Mouse (Mus musculus) C2C12 (cell line): ENCODE results near the gene Asb1. TPM values are rescaled to one million over a fixed set of nuclear protein-coding genes. Genes with fewer than 3 reads are reported as not detected.

Experiments
- H3K27me3 ChIP-seq: one replicate; pipeline ENCODE4 v1.6.1; 2011; ENCODE audit not compliant: control insufficient read depth, insufficient read depth, insufficient read length
- H3K36me3 ChIP-seq: one replicate; pipeline ENCODE4 v1.6.1; 2011; ENCODE audit not compliant: control insufficient read depth, insufficient read depth
- H3K4me3 ChIP-seq: one replicate; pipeline ENCODE4 v1.5.1; 2011; ENCODE audit warnings: mild to moderate bottlenecking, control low read depth; ENCODE audit not compliant: poor library complexity, insufficient read depth, severe bottlenecking
- H3K79me2 ChIP-seq: one replicate; pipeline ENCODE4 v1.6.1; 2011; ENCODE audit not compliant: control insufficient read depth, insufficient read depth
- H3K79me3 ChIP-seq: one replicate; pipeline ENCODE4 v1.6.1; 2011; ENCODE audit warnings: low read depth, control low read depth
- H3ac ChIP-seq: one replicate; pipeline ENCODE3; 2011; ENCODE audit warnings: low read depth; ENCODE audit not compliant: control insufficient read depth, insufficient read length
- CEBPB ChIP-seq: IDR thresholded peaks from one replicate; pipeline ENCODE4 v1.6.1; 2011; ENCODE audit warnings: low read depth, mild to moderate bottlenecking, control low read depth, moderate library complexity
- CTCF ChIP-seq: IDR thresholded peaks from one replicate; pipeline ENCODE4 v1.5.1; 2011; ENCODE audit not compliant: control insufficient read depth, insufficient read depth, insufficient read length
- FOSL1 ChIP-seq: IDR thresholded peaks from one replicate; pipeline ENCODE4 v1.8.0; 2011; ENCODE audit warnings: mild to moderate bottlenecking, low read length; ENCODE audit not compliant: poor library complexity, insufficient read depth, severe bottlenecking
- MAX ChIP-seq: IDR thresholded peaks from one replicate; pipeline ENCODE4 v1.6.1; 2011; ENCODE audit warnings: mild to moderate bottlenecking, control low read depth
- MYOD1 ChIP-seq: IDR thresholded peaks from one replicate; pipeline ENCODE4 v1.6.1; 2011; ENCODE audit warnings: low read depth; ENCODE audit not compliant: control insufficient read depth, insufficient read length
- MYOG ChIP-seq: IDR thresholded peaks from one replicate; pipeline ENCODE4 v1.6.1; 2011; ENCODE audit not compliant: control insufficient read depth, insufficient read length; ENCODE audit errors: extremely low read depth
- USF1 ChIP-seq: IDR thresholded peaks from one replicate; pipeline ENCODE4 v1.6.1; 2011; ENCODE audit warnings: low read depth, mild to moderate bottlenecking, control low read depth, moderate library complexity
- polyA plus RNA-seq: library from polyadenylated mRNA; unstranded; fragments of >200 nt; fragmentation: generic; extraction: Trizol; gene quantifications from one replicate; pipeline ENCODE4 v1.2.1, GENCODE M21; 2012; ENCODE audit warnings: missing spikeins

Gene Asb1
- polyA plus RNA-seq, 1 experiment = 12.2 TPM

- Histone ChIP-seq H3ac (no peak overlapping the region), H3K4me3 (no peak overlapping the region), H3K27me3 (no peaks in the 10 kb centered on the region), H3K79me3 (no peaks in the 10 kb centered on the region), H3K79me2 (no peaks in the 10 kb centered on the region), H3K36me3 (no peaks in the 10 kb centered on the region)
- TF ChIP-seq MAX (no peak), FOSL1 (no peak), MYOD1 (no peak), CEBPB (no peak), USF1 (no peak), MYOG (no peak)
These were observed 61.2 kb downstream of the Asb1 start for GRCm38 (mm10) chr1:91601362-91602096.

- TF ChIP-seq MAX (no peak), MYOG (no peak), USF1 (no peak), MYOD1 (no peak), FOSL1 (no peak), CEBPB (no peak), CTCF (no peak)
- Histone ChIP-seq H3K79me2 (no peaks in the 10 kb centered on the region), H3K36me3 (no peaks in the 10 kb centered on the region), H3K4me3 (no peak overlapping the region), H3ac (no peak overlapping the region), H3K79me3 (no peaks in the 10 kb centered on the region), H3K27me3 (no peaks in the 10 kb centered on the region)
These were observed 65.3 kb downstream of the Asb1 start for GRCm38 (mm10) chr1:91605632-91606031.

- no peak for TF ChIP-seq CTCF
- TF ChIP-seq USF1 = no peak
- no peak for TF ChIP-seq MYOG
- TF ChIP-seq MAX = no peak
- TF ChIP-seq FOSL1 = no peak
- TF ChIP-seq CEBPB = no peak
- no peak overlapping the region for H3K4me3 ChIP-seq
- no peak overlapping the region for H3ac ChIP-seq
These were observed 66.4 kb downstream of the Asb1 start for GRCm38 (mm10) chr1:91606701-91607100.

GRCm38 (mm10) chr1:91607141-91607540 lies 66.8 kb downstream of the Asb1 start:
- H3K4me3 ChIP-seq = no peak overlapping the region
- H3K27me3 ChIP-seq = no peaks in the 10 kb centered on the region
- no peaks in the 10 kb centered on the region for H3K79me2 ChIP-seq
- no peaks in the 10 kb centered on the region for H3K79me3 ChIP-seq
- H3ac ChIP-seq = no peak overlapping the region
- no peaks in the 10 kb centered on the region for H3K36me3 ChIP-seq
- TF ChIP-seq USF1 (no peak), CTCF (no peak), MAX (no peak), FOSL1 (no peak), CEBPB (no peak), MYOD1 (no peak), MYOG (no peak)

More at GRCm38 (mm10) chr1:91606701-91607100, 66.4 kb downstream of the Asb1 start:
- H3K27me3 ChIP-seq = no peaks in the 10 kb centered on the region
- no peaks in the 10 kb centered on the region for H3K79me3 ChIP-seq
- H3K79me2 ChIP-seq = no peaks in the 10 kb centered on the region
- H3K36me3 ChIP-seq = no peaks in the 10 kb centered on the region

Other genes starting within 250 kb of the Asb1 start
- gene Scly, start 242.2 kb upstream of the Asb1 start, polyA plus RNA-seq = 10.2 TPM
- gene Espnl, start 218.5 kb upstream of the Asb1 start, polyA plus RNA-seq = 0.15 TPM
- 31.3 TPM for gene Klhl30, start 189.5 kb upstream of the Asb1 start, polyA plus RNA-seq
- 7.3 TPM for gene Erfe, start 174.1 kb upstream of the Asb1 start, polyA plus RNA-seq
- 77.6 TPM for gene Ilkap, start 141.7 kb upstream of the Asb1 start, polyA plus RNA-seq
- gene Hes6, start 126.5 kb upstream of the Asb1 start, polyA plus RNA-seq = 87.2 TPM
- gene Per2, start 81.2 kb upstream of the Asb1 start, polyA plus RNA-seq = 0.96 TPM
- 6.0 TPM for gene Traf3ip1, start 45.9 kb upstream of the Asb1 start, polyA plus RNA-seq